Mouse (Mus musculus): ENCODE measurements around the gene Sp8. TPM values are rescaled to one million over a fixed set of nuclear protein-coding genes. Genes with fewer than 3 reads are reported as not detected.

The Sp8 gene
- polyA plus RNA-seq, 2 experiments, result 0.01 TPM; not detected in 1

DNA sequence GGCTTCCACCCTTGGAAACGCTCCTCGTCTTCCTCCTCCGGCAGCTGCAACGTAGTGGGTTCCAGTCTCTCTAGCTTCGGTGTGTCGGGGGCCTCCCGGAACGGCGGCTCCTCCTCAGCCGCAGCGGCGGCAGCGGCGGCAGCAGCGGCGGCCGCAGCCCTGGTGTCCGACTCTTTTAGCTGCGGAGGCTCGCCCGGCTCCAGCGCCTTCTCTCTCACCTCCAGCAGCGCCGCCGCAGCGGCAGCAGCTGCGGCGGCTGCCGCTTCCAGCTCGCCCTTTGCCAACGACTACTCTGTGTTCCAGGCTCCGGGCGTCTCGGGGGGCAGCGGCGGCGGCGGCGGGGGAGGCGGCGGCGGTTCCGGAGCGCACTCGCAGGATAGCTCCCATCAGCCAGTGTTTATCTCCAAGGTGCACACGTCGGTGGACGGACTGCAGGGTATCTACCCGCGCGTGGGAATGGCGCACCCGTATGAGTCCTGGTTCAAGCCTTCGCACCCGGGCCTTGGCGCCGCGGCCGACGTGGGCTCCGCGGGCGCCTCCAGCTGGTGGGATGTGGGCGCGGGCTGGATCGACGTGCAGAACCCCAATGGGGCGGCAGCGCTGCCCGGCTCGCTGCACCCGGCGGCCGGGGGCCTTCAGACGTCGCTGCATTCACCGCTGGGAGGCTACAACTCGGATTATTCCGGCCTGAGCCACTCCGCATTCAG is 2.5 kb downstream of the Sp8 start:
- Histone ChIP-seq H3K9me3 (ENCODE audit: control insufficient read depth, low read length) (no peaks in the 10 kb centered on the region), H3K4me2 (ENCODE audit: low read depth) (peak overlapping the region; percentile 28), H3K9ac (replicated peaks) (no peak overlapping the region), H3K27ac (no peak overlapping the region), H3K4me3 (ENCODE audit: insufficient read depth in 1 of 2, low read depth in 2 of 2, low read length in 2 of 2) (peak overlapping the region in 1 of 2 experiments; percentile 20; a peak in 2 of 4 replicates), H3K36me3 (replicated peaks; ENCODE audit: control insufficient read depth, insufficient read depth, low read depth) (no peaks in the 10 kb centered on the region), H3K4me1 (replicated peaks; ENCODE audit: control insufficient read depth in 2 of 2, insufficient read depth in 2 of 2, low read length in 1 of 2) (no peaks in the 10 kb centered on the region), H3K27me3 (ENCODE audit: control insufficient read depth, insufficient read depth, low read length) (peaks cover 87% of the 10 kb centered on the region)
- TF ChIP-seq EP300 (IDR thresholded peaks at IDR 0.05; ENCODE audit: low read depth) (no peak), CTCF (IDR thresholded peaks at IDR 0.05; ENCODE audit: low read depth) (no peak)
- ATAC-seq (ENCODE audit: insufficient read depth), result 0 out of 2 replicates have a peak, but pooled peaks have one; percentile 13
- WGBS (ENCODE audit: insufficient replicate concordance), result under 1% methylated on average over 80 of the region's 80 CpGs
- no peak for DNase-seq (ENCODE audit: low read depth in 3 of 3, low spot score in 3 of 3)

DNA sequence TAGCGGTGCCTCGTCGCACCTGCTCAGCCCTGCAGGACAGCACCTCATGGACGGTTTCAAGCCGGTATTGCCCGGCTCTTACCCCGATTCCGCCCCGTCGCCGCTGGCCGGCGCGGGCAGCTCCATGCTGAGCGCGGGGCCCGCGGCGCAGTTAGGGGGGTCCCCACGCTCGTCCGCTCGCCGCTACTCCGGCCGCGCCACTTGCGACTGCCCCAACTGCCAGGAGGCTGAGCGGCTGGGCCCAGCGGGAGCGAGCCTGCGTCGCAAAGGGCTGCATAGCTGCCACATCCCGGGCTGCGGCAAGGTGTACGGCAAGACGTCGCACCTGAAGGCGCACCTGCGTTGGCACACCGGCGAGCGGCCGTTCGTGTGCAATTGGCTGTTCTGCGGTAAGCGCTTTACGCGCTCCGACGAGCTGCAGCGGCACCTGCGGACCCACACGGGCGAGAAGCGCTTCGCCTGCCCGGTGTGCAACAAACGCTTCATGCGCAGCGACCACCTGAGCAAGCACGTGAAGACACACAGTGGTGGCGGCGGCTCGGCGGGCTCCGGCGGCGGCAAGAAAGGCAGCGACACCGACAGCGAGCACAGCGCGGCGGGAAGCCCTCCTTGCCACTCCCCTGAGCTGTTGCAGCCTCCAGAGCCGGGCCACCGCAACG is 3.2 kb downstream of the Sp8 start:
- H3K4me3 ChIP-seq (ENCODE audit: insufficient read depth in 1 of 2, low read depth in 2 of 2, low read length in 2 of 2), result no peak overlapping the region
- no peak overlapping the region for H3K27ac ChIP-seq
- H3K4me1 ChIP-seq (replicated peaks; ENCODE audit: control insufficient read depth in 2 of 2, insufficient read depth in 2 of 2, low read length in 1 of 2), result no peaks in the 10 kb centered on the region
- no peak overlapping the region for H3K9ac ChIP-seq (replicated peaks)
- WGBS (ENCODE audit: insufficient replicate concordance), result 1% methylated on average over 78 of the region's 78 CpGs
- peaks cover 86% of the 10 kb centered on the region for H3K27me3 ChIP-seq (ENCODE audit: control insufficient read depth, insufficient read depth, low read length)
- no peaks in the 10 kb centered on the region for H3K9me3 ChIP-seq (ENCODE audit: control insufficient read depth, low read length)
- peak; percentile 18; the same call in 1 of the 2 replicates for ATAC-seq (ENCODE audit: insufficient read depth)
- no peak for TF ChIP-seq CTCF (IDR thresholded peaks at IDR 0.05; ENCODE audit: low read depth)
- TF ChIP-seq EP300 (IDR thresholded peaks at IDR 0.05; ENCODE audit: low read depth), result no peak
- no peak overlapping the region for H3K4me2 ChIP-seq (ENCODE audit: low read depth)
- no peaks in the 10 kb centered on the region for H3K36me3 ChIP-seq (replicated peaks; ENCODE audit: control insufficient read depth, insufficient read depth, low read depth)
- DNase-seq (ENCODE audit: low read depth in 3 of 3, low spot score in 3 of 3), result no peak

DNA sequence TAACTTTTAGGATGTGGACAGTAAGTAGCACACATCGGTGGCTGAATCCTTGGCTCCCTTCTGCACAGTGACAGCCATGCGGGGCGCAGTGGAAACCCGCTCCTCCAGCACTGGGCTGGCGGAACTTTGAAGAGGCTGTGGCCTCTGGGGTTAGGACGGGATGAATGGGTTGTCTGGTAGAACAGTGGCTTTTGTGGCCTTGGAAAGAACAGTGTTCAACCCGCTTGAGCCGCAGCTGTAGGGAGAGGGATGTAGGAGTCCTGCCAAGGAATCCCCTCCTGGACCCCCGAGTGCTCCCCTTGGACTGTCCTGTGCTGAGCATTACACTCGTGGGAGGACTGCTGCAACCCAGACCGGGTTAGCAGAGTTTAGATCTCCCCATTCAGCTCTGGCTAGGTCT is 3.9 kb downstream of the Sp8 start:
- under 1% methylated on average over 11 of the region's 11 CpGs for WGBS (ENCODE audit: insufficient replicate concordance)
- no peak for ATAC-seq (ENCODE audit: insufficient read depth)
- no peaks in the 10 kb centered on the region for H3K4me1 ChIP-seq (replicated peaks; ENCODE audit: control insufficient read depth in 2 of 2, insufficient read depth in 2 of 2, low read length in 1 of 2)

DNA sequence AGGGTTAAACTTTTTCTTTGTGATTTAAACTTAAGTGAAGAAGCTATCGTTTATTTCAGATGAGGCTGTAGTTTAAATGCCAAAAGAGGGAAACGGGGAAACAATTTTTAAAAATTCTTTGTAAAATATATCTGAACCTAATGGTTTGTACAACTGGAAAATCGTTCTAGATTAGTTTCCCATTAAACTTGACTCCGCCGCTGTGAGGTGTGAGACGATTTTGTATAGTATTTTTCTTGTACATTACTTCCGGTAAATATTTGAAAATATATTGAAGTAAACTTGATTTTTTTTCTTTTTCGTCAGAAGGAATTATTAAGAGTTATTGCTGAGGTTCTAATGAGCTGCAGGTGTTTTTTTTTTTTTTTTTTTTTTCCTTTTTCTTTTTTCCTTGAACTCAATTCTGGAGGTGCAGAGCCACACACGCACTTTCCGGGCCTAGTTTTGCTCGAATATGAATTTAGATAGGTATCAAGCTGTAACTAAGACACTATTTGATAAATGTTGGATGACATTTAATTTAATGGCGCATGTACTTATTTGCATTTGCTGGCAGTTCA is 4.8 kb downstream of the Sp8 start:
- no peak overlapping the region for H3K4me2 ChIP-seq (ENCODE audit: low read depth)
- no peaks in the 10 kb centered on the region for H3K9me3 ChIP-seq (ENCODE audit: control insufficient read depth, low read length)
- WGBS (ENCODE audit: insufficient replicate concordance), result 25% methylated on average over 12 of the region's 12 CpGs
- no peak overlapping the region for H3K9ac ChIP-seq (replicated peaks)
- H3K36me3 ChIP-seq (replicated peaks; ENCODE audit: control insufficient read depth, insufficient read depth, low read depth), result no peaks in the 10 kb centered on the region
- no peak overlapping the region for H3K27ac ChIP-seq
- ATAC-seq (ENCODE audit: insufficient read depth) (no peak), DNase-seq (ENCODE audit: low read depth in 3 of 3, low spot score in 3 of 3) (no peak)
- no peaks in the 10 kb centered on the region for H3K4me1 ChIP-seq (replicated peaks; ENCODE audit: control insufficient read depth in 2 of 2, insufficient read depth in 2 of 2, low read length in 1 of 2)
- no peak overlapping the region for H3K4me3 ChIP-seq (ENCODE audit: insufficient read depth in 1 of 2, low read depth in 2 of 2, low read length in 2 of 2)
- peaks cover 86% of the 10 kb centered on the region for H3K27me3 ChIP-seq (ENCODE audit: control insufficient read depth, insufficient read depth, low read length)
- no peak for TF ChIP-seq EP300 (IDR thresholded peaks at IDR 0.05; ENCODE audit: low read depth)
- no peak for TF ChIP-seq CTCF (IDR thresholded peaks at IDR 0.05; ENCODE audit: low read depth)

More for the DNA sequence above, 3.9 kb downstream of the Sp8 start:
- no peak for TF ChIP-seq EP300 (IDR thresholded peaks at IDR 0.05; ENCODE audit: low read depth)
- no peak for TF ChIP-seq CTCF (IDR thresholded peaks at IDR 0.05; ENCODE audit: low read depth)
- Histone ChIP-seq H3K9ac (replicated peaks) (no peak overlapping the region), H3K36me3 (replicated peaks; ENCODE audit: control insufficient read depth, insufficient read depth, low read depth) (no peaks in the 10 kb centered on the region), H3K9me3 (ENCODE audit: control insufficient read depth, low read length) (no peaks in the 10 kb centered on the region), H3K27ac (no peak overlapping the region), H3K4me2 (ENCODE audit: low read depth) (no peak overlapping the region), H3K27me3 (ENCODE audit: control insufficient read depth, insufficient read depth, low read length) (peaks cover 86% of the 10 kb centered on the region), H3K4me3 (ENCODE audit: insufficient read depth in 1 of 2, low read depth in 2 of 2, low read length in 2 of 2) (no peak overlapping the region)
- no peak for DNase-seq (ENCODE audit: low read depth in 3 of 3, low spot score in 3 of 3)

DNA sequence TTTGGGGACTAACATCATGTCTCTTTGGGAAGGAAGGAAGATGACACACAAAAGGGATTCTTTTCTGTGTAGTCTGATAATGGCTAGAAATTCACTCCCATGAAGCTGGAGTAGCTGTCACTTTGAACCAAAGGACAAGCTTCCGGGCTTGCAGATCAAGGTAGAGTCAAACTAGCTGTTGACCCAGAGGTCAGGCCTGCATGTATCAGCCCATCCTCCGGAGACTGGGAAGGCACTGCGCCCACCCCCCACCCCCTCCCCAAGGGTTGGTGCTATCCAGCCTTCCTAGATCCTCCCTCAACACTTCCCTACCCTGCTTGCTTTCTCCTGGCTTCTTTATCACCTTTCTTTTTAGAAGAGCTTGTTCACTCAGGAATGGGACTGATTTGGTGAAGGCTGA is 7.2 kb downstream of the Sp8 start:
- H3K9ac ChIP-seq (replicated peaks), result no peak overlapping the region
- H3K36me3 ChIP-seq (replicated peaks; ENCODE audit: control insufficient read depth, insufficient read depth, low read depth), result no peaks in the 10 kb centered on the region
- no peak overlapping the region for H3K27ac ChIP-seq
- H3K4me3 ChIP-seq (ENCODE audit: insufficient read depth in 1 of 2, low read depth in 2 of 2, low read length in 2 of 2), result no peak overlapping the region
- peaks cover 72% of the 10 kb centered on the region for H3K27me3 ChIP-seq (ENCODE audit: control insufficient read depth, insufficient read depth, low read length)
- WGBS (ENCODE audit: insufficient replicate concordance), result 6% methylated on average over 3 of the region's 3 CpGs
- TF ChIP-seq CTCF (IDR thresholded peaks at IDR 0.05; ENCODE audit: low read depth), result no peak
- TF ChIP-seq EP300 (IDR thresholded peaks at IDR 0.05; ENCODE audit: low read depth), result no peak
- ATAC-seq (ENCODE audit: insufficient read depth) (no peak), DNase-seq (ENCODE audit: low read depth in 3 of 3, low spot score in 3 of 3) (no peak)
- no peaks in the 10 kb centered on the region for H3K4me1 ChIP-seq (replicated peaks; ENCODE audit: control insufficient read depth in 2 of 2, insufficient read depth in 2 of 2, low read length in 1 of 2)
- H3K9me3 ChIP-seq (ENCODE audit: control insufficient read depth, low read length), result no peaks in the 10 kb centered on the region
- no peak overlapping the region for H3K4me2 ChIP-seq (ENCODE audit: low read depth)
